Mouse (Mus musculus): ENCODE data around the gene Taf8.

DNA sequence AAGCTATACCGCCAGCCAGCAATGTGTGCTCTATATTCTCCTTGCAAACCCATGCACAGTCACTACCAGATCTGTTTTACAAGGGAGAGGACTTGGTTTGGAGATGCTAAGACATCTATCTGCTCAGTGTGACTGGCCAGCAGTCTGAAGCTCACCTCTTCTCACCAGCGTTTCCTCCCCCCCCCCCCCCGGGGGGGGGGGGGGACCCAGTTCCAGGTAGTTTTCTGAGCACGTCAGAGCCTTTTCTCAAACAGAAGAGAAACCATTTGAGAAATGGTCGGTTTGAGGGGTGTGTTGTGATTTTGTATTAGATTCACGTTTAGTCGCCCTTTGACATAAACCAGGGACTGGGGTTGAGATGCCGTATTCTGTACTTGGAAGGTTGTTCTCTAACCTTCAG lies 22.0 kb upstream of the Taf8 start:
- no peak for TF ChIP-seq CTCF (IDR thresholded peaks at IDR 0.05 in 2 of 3, conservative IDR thresholded peaks at IDR 0.05 in 1 of 3; ENCODE audit: control insufficient read depth in 1 of 3, insufficient read depth in 1 of 3, low read depth in 2 of 3, low read length in 3 of 3, poor library complexity in 1 of 3, severe bottlenecking in 1 of 3)
- TF ChIP-seq JUND (IDR thresholded peaks at IDR 0.05; ENCODE audit: low read depth, low read length): no peak
- no peak for TF ChIP-seq USF2 (IDR thresholded peaks at IDR 0.05; ENCODE audit: borderline replicate concordance in 1 of 2, insufficient read depth in 1 of 2, low read depth in 1 of 2, low read length in 2 of 2)
- TF ChIP-seq MXI1 (IDR thresholded peaks at IDR 0.05; ENCODE audit: low read depth, low read length): no peak
- no peak for TF ChIP-seq TCF12 (IDR thresholded peaks at IDR 0.05; ENCODE audit: low read depth, low read length)
- no peak for TF ChIP-seq POLR2A (IDR thresholded peaks at IDR 0.05; ENCODE audit: control insufficient read depth in 1 of 2, insufficient read depth in 1 of 2, low read depth in 1 of 2, low read length in 2 of 2, poor library complexity in 1 of 2)
- TF ChIP-seq MYC (IDR thresholded peaks at IDR 0.05; ENCODE audit: low read depth, low read length): no peak
- no peak for TF ChIP-seq E2F4 (IDR thresholded peaks at IDR 0.05; ENCODE audit: borderline replicate concordance, low read depth, low read length)
- no peak for TF ChIP-seq TBP (IDR thresholded peaks at IDR 0.05; ENCODE audit: low read depth, low read length)
- TF ChIP-seq SMC3 (IDR thresholded peaks at IDR 0.05; ENCODE audit: low read depth, low read length): no peak
